Mouse (Mus musculus) hindbrain, postnatal 0 days (tissue): ENCODE measurements around the gene Ptprg. TPM values are rescaled to one million over a fixed set of nuclear protein-coding genes. Genes with fewer than 3 reads are reported as not detected.

Experiments used
- ATAC-seq: fragments of 200-750 bp; cut with Nextera tagmentation; 2 replicates; pipeline ENCODE4 v1.8.0; 2017; ENCODE audit warnings: mild to moderate bottlenecking, moderate TSS enrichment, moderate library complexity
- DNase-seq: peaks from one replicate; pipeline ENCODE4 v3.0.0-alpha.2; 2015; ENCODE audit warnings: low spot score
- H3K27ac ChIP-seq: fragments of 300-500 bp; sonication (generic); 2 replicates; pipeline ENCODE4 v1.5.1; 2014; ENCODE audit warnings: mild to moderate bottlenecking
- H3K27me3 ChIP-seq: fragments of 300-500 bp; sonication (generic); 2 replicates; pipeline ENCODE4 v1.6.1; 2014; ENCODE audit warnings: low read length, mixed read lengths; ENCODE audit not compliant: insufficient read depth
- H3K36me3 ChIP-seq: fragments of 300-500 bp; sonication (generic); 2 replicates; pipeline ENCODE4 v1.6.1; 2014; ENCODE audit warnings: low read length, mixed read lengths; ENCODE audit not compliant: insufficient read depth
- H3K4me1 ChIP-seq: fragments of 300-500 bp; sonication (generic); 2 replicates; pipeline ENCODE4 v1.6.1; 2014; ENCODE audit warnings: antibody characterized with exemption, low read length, mixed read lengths; ENCODE audit not compliant: insufficient read depth
- H3K4me2 ChIP-seq: fragments of 300-500 bp; sonication (generic); 2 replicates; pipeline ENCODE4 v1.6.1; 2014; ENCODE audit warnings: low read depth, mild to moderate bottlenecking, low read length, moderate library complexity, mixed read lengths
- H3K4me3 ChIP-seq: fragments of 300-500 bp; sonication (generic); 2 replicates; pipeline ENCODE4 v1.5.1; 2014; ENCODE audit warnings: low read length
- H3K9ac ChIP-seq: fragments of 300-500 bp; sonication (generic); replicated peaks from 2 replicates; pipeline ENCODE4 v1.6.1; 2014; ENCODE audit warnings: mild to moderate bottlenecking, low read length, moderate library complexity, mixed read lengths
- H3K9me3 ChIP-seq: fragments of 300-500 bp; sonication (generic); 2 replicates; pipeline ENCODE4 v1.6.1; 2016; ENCODE audit warnings: low read length, mixed read lengths
- CTCF ChIP-seq: IDR thresholded peaks from 2 replicates; pipeline ENCODE4 v1.5.1; 2016; ENCODE audit warnings: antibody characterized with exemption, control low read depth, low read depth
- WGBS: fragments of 180-500 bp; shearing (Covaris S2); extraction: QIAGEN DNeasy Blood & Tissue Kit; methylation state at CpG from one replicate; pipeline ENCODE4 v1.1.7; 2014; 5-methylcytosine and 5-hydroxymethylcytosine counted together
- polyA plus RNA-seq: library from polyadenylated mRNA; unstranded; fragments of >200 nt; fragmentation: Nextera tagmentation; extraction: Ambion mirVana; gene quantifications from 2 replicates; pipeline ENCODE4 v1.2.1, GENCODE M21; 2015
- total RNA-seq: library from RNA; depleted of rRNA; stranded (reverse); fragments of >200 nt; gene quantifications from 2 replicates; pipeline ENCODE4 v1.2.3, GENCODE M21; 2014

The Ptprg gene
- total and polyA plus RNA-seq, 2 experiments from 2014 or later = 33.0 to 101 TPM

DNA sequence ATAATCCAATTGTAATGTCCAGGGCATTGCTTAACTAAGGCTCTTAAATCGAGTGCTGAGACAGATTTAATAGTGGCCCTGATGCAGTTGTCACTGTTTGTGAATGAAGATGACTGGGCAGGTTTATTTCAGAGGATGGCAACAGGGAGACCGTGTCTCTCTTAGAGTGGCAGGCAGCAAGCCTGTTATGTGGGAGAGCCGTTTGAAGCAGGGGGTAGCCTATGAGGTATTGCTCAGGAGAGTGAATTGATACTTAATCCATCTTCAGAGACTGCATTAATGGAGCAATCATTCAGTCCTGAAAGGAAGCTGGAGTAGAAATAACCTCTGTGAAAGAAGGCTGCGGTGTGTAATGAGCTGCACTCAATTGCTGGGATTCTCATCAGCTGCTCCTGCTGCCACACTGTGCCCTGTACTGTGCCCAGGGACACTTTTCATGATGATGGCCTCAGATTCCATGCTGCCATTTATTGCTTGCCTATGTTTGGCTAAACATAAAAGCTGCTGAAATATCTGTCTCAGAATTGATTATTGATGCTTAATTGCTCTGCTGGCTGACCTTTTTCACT lies 526.6 kb downstream of the Ptprg start:
- 41% methylated on average over 4 of the region's 4 CpGs for WGBS
- Histone ChIP-seq H3K9me3 (no peaks in the 10 kb centered on the region), H3K4me2 (no peak overlapping the region), H3K36me3 (no peaks in the 10 kb centered on the region), H3K27ac (no peak overlapping the region), H3K9ac (no peak overlapping the region), H3K27me3 (no peaks in the 10 kb centered on the region), H3K4me1 (peaks cover 4% of the 10 kb centered on the region; the same call in 1 of the 2 replicates), H3K4me3 (no peak overlapping the region)
- TF ChIP-seq CTCF = no peak
- ATAC-seq (peak; percentile 41), DNase-seq (no peak)

GRCm38 (mm10) chr14:12082131-12082921 lies 529.0 kb downstream of the Ptprg start:
- H3K4me2 ChIP-seq = no peak overlapping the region
- DNase-seq (no peak), ATAC-seq (no peak)
- peaks cover 17% of the 10 kb centered on the region for H3K4me1 ChIP-seq
- no peak for TF ChIP-seq CTCF
- no peak overlapping the region for H3K9ac ChIP-seq
- H3K4me3 ChIP-seq = no peak overlapping the region
- 31% methylated on average over 6 of the region's 6 CpGs for WGBS
- no peaks in the 10 kb centered on the region for H3K27me3 ChIP-seq
- no peaks in the 10 kb centered on the region for H3K36me3 ChIP-seq
- no peaks in the 10 kb centered on the region for H3K9me3 ChIP-seq
- no peak overlapping the region; the same call in 1 of the 2 replicates for H3K27ac ChIP-seq

DNA sequence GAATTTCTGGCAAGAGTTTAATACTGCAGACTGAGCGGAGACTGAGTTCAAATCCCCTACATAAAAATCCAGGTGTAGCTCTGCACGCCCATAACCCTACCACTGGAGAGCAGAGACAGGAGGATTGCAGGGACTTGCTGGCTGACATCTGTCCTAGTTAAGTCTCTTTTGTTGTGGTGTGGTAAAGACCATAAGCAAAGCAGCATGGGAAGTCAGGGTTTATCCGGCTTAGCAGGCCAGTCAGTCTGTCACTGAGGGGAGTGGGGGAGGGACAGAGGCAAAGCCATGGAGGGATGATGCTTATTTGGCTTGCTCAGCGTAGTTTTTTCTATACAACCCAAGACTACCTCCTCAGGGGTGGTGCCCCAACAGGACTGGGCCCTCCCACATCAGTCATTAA lies 530.7 kb downstream of the Ptprg start:
- no peak overlapping the region for H3K4me2 ChIP-seq
- TF ChIP-seq CTCF = no peak
- peaks cover 17% of the 10 kb centered on the region for H3K4me1 ChIP-seq
- H3K9me3 ChIP-seq = no peaks in the 10 kb centered on the region
- H3K9ac ChIP-seq = no peak overlapping the region
- H3K4me3 ChIP-seq = no peak overlapping the region
- no peaks in the 10 kb centered on the region for H3K36me3 ChIP-seq
- H3K27me3 ChIP-seq = no peaks in the 10 kb centered on the region
- 73% methylated on average over 4 of the region's 4 CpGs for WGBS
- DNase-seq = no peak
- H3K27ac ChIP-seq = no peak overlapping the region
- ATAC-seq = peak; percentile 30; the same call in 1 of the 2 replicates

DNA sequence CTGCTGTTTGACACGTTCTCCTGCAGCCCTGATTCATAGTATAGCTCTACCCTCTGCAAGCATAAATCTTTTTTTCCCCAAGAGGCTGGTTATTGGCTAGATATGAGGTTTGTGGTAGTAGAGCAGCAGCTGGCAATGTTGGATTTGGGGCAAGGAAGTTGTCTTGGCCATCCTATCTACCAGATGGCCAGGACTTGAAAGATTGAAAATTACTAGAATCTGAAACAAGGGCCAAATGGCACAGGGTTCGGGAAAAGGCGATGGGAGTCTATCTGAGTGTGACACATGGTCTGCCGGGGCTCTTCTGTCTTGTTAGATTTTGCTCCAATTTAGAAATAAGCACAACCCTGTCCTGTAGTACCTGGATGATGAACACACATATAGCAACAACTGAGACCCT lies 531.7 kb downstream of the Ptprg start:
- Histone ChIP-seq H3K4me2 (no peak overlapping the region), H3K4me1 (peaks cover 17% of the 10 kb centered on the region), H3K9me3 (no peaks in the 10 kb centered on the region), H3K27me3 (no peaks in the 10 kb centered on the region), H3K36me3 (no peaks in the 10 kb centered on the region), H3K4me3 (no peak overlapping the region), H3K9ac (no peak overlapping the region), H3K27ac (no peak overlapping the region)
- no peak for TF ChIP-seq CTCF
- no peak for ATAC-seq
- no peak for DNase-seq
- 66% methylated on average over 4 of the region's 4 CpGs for WGBS

DNA sequence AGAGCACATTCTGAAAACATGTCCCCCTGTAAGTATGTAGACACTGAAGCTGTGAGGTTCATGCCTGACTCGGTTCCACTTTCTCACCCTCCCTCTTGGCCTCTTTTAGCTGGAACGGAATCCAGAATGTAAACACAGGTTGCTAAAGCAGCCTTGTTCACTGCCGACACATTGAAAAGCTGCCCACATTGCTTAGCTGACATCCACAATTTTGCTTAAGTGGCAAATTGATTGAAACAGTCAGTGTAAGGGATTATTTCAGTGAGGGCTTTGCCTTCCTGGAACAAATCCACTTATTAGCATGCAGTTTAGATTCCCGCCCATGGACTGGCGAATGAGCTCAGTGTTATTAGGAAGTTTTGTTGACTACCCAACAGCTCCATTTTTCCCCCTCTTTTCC lies 532.8 kb downstream of the Ptprg start:
- H3K27ac ChIP-seq = no peak overlapping the region
- no peaks in the 10 kb centered on the region for H3K27me3 ChIP-seq
- no peaks in the 10 kb centered on the region for H3K36me3 ChIP-seq
- TF ChIP-seq CTCF = no peak
- ATAC-seq = no peak
- peak; percentile 20 for DNase-seq
- H3K4me1 ChIP-seq = peaks cover 17% of the 10 kb centered on the region
- H3K9me3 ChIP-seq = no peaks in the 10 kb centered on the region
- H3K9ac ChIP-seq = no peak overlapping the region
- no peak overlapping the region for H3K4me2 ChIP-seq
- H3K4me3 ChIP-seq = no peak overlapping the region
- WGBS = 43% methylated on average over 5 of the region's 5 CpGs

GRCm38 (mm10) chr14:12089954-12090353 lies 536.6 kb downstream of the Ptprg start:
- TF ChIP-seq CTCF = peak; percentile 13; the same call in 1 of the 2 replicates
- H3K36me3 ChIP-seq = no peaks in the 10 kb centered on the region
- no peak overlapping the region for H3K4me2 ChIP-seq
- H3K27me3 ChIP-seq = no peaks in the 10 kb centered on the region
- no peak overlapping the region for H3K27ac ChIP-seq
- H3K4me1 ChIP-seq = peaks cover 14% of the 10 kb centered on the region
- no peaks in the 10 kb centered on the region for H3K9me3 ChIP-seq
- no peak for DNase-seq
- no peak overlapping the region for H3K4me3 ChIP-seq
- no peak overlapping the region for H3K9ac ChIP-seq
- no peak for ATAC-seq

GRCm38 (mm10) chr14:12091730-12092129 lies 538.4 kb downstream of the Ptprg start:
- TF ChIP-seq CTCF = no peak
- Histone ChIP-seq H3K4me3 (no peak overlapping the region), H3K4me2 (no peak overlapping the region), H3K27me3 (no peaks in the 10 kb centered on the region), H3K4me1 (peaks cover under 1% of the 10 kb centered on the region; the same call in 1 of the 2 replicates), H3K9ac (no peak overlapping the region), H3K27ac (no peak overlapping the region), H3K9me3 (no peaks in the 10 kb centered on the region), H3K36me3 (no peaks in the 10 kb centered on the region)
- DNase-seq (no peak), ATAC-seq (no peak)
- WGBS = 81% methylated on average over 3 of the region's 3 CpGs
